Mouse (Mus musculus): ENCODE results near the gene Vmn2r67.
"Not testable (repeated sequence)": the region's sequence is repeated elsewhere in the genome, so short reads cannot be mapped to it uniquely, and the experiment has no call there.

The Vmn2r67 gene

DNA sequence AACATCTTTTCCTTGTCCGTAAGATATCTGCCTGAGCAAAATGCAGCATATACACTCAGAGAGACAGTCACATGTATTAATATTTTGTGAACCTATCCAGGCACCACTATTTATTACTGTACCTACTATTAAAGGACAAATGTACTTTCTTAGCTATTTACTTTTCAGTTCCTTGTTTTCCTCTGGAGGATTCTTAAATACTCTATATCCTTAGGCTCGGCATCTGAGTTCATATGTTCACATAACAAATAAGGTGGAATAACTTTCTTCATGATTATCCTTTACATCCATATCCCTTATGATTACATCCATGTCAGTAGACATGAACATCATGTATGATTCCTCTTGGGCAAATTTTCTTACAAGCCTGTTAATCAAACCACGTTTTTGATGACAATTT, at the start of gene Vmn2r67:
Gene Vmn2r67 (minus strand): TSS at position 101 of the 400 bp plus-strand sequence.
- DNase-seq (ENCODE audit: low read depth) = no peak

- not testable (repeated sequence) for DNase-seq (ENCODE audit: low read depth)
Measured at GRCm38 (mm10) chr7:85104531-85104930, 51.3 kb downstream of the Vmn2r67 start.

All from naive thymus-derived CD4-positive, alpha-beta T cell, adult 2 months (primary cell).